Mouse (Mus musculus) ES-CJ7 (cell line): ENCODE data around the gene L3mbtl4.

Source experiments
- DNase-seq: peaks from one replicate; pipeline ENCODE4 v3.0.0; 2011; ENCODE audit warnings: low read depth, low spot score

Gene L3mbtl4

DNA sequence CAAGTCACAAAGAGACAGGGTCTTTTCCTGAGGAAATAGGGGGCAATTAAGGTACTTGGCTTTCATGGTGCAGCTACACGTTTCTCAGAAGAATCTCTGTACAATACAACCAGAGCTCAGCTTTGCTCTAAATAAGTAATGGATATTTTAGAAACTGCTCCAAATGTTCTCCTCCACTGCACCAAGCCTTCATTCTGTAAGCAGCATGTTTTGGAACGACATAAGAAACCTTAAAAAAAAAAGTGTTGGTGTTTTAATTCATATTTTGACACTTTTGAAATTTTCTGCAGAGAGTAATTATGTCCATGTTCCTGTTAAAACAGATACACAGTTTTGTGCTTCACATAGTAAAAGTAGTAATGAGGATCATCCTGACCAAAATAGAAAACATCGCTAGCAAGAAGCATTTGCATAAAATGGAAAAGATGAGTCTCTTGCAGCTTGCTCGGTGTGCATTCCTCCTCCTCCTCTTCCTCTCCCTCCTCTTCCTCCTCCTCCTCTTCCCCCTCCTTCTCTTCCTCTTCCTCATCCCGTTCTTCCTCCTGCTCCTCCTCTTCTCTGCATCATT is 369.0 kb downstream of the L3mbtl4 start:
- no peak for DNase-seq

- no peak for DNase-seq
These were observed 392.9 kb downstream of the L3mbtl4 start for GRCm38 (mm10) chr17:68666528-68666927.

GRCm38 (mm10) chr17:68672088-68672504 is 398.5 kb downstream of the L3mbtl4 start:
- DNase-seq = no peak

DNA sequence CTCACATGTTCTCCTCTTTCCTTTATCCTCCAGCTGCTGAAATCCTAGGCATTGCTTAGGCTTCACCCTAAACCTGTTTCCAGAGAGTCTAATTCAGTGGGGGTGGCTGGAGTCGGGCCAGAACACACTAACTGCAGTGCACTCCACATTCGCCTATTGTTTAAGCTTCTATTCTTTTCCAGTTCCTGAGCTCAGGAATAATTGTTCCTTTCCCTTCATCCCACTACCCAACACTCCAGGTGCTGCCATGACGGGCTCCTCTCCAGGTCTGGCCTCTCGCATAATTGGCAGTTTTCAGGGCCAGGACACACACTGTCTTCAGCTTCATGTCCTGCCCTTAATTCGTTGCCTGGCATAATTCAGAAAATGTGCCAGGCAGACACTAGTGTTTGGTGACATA is 437.1 kb downstream of the L3mbtl4 start:
- no peak for DNase-seq

DNA sequence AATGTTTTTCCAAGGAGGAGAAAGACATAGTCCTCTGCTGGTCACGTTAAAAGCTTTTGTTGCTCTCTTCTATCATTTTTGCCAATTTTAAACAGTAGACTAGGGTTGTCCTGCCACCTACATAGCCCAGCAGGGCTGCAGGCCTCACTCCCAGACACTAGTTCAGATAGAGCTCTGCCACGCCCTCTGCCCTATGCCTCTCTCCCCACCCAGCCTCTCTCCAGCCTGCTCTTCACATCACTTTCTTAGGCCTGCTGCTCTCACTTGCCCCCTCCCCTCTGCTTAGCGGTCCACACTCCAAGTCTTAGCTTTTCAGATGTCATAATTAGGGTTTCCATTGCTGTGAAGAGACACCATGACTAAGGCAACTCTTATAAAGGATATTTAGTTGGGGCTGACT is 437.8 kb downstream of the L3mbtl4 start:
- DNase-seq = no peak

GRCm38 (mm10) chr17:68748296-68748695 is 474.7 kb downstream of the L3mbtl4 start:
- no peak for DNase-seq

DNA sequence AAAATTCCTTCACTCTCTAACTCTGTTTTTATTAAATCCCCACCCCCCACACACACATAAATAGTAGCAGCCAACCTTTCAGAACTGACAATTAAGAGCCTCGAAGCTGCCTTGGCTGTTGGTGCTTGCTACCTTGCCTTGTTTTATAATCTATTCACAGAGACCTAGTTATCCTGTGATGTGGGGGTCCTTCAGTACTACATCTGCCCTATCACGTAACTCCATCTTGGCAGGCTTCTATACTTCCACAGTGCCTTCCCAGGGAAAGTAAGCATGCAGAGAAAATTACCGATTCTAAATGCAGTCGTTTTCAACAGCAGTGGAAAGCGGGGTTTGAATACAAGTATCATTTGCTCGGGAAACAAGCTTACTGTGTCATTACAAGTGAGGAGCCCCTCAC is 476.9 kb downstream of the L3mbtl4 start:
- DNase-seq = no peak

GRCm38 (mm10) chr17:68753112-68753511 is 479.5 kb downstream of the L3mbtl4 start:
- no peak for DNase-seq

GRCm38 (mm10) chr17:68754789-68755188 is 481.2 kb downstream of the L3mbtl4 start:
- no peak for DNase-seq

DNA sequence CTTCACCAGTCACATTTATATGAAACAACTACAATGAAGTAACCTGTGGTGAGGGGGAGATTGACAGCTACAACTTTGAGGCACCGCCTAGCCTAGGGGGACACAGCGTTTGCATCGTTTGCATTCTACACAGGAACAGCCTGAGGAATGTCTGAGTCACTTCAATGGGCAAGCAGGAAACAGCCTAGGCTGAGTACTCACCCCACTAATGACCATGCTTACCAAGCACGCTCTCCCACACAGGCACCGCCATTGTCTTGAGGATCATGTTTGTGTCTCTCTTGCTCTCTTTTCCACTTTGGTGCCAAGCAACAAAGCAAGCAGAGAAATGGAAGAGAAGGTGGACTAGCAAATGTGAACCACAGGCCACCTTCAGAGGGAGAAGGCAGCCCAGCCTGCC is 484.8 kb downstream of the L3mbtl4 start:
- DNase-seq = no peak

DNA sequence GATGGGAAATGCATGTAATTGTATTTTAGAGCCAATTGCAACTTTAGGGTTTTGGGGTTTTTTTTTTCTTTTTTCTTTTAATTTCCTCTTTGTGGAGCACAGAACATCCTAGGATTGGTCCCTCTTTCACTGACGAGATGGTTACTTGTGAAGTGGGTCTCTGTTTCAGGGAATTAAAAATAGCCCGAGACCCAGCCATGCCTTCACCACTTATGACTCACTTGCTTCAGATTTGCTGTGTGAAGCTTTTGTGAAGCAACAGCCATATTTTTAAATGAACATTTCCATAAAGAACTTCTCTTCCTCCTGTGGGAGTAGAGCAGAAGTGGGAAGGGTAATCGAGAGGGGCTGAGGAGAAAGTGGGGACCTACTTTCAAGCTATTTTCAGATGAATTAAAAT is 485.3 kb downstream of the L3mbtl4 start:
- no peak for DNase-seq

- no peak for DNase-seq
These were observed 486.4 kb downstream of the L3mbtl4 start for GRCm38 (mm10) chr17:68759978-68760377.

DNA sequence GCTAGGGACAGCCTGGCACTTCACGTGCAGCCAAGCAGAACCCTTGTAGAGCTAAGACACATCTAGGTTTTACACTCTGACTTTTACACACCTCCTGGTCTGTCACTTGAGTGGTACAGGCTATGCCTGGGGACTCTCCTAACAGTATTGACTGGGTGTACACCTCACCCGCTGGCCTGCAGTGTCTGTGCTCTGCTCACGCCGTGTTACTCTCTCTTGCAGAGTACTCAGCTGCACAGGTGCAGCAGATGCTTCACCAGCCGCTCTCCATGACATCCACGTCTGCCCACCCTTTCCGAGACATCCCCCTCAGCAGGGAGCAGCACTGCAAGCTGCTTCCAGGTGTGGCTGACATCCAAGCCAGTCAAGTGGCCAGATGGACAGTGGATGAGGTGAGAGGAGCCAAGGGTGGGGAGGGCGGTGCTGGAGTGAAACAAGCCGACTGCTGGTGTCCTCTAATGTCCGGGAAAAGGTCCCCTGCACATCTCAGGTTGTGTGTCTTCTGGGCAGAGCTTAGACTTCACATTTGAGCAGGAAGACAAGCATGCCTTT is 490.8 kb downstream of the L3mbtl4 start:
- no peak for DNase-seq

DNA sequence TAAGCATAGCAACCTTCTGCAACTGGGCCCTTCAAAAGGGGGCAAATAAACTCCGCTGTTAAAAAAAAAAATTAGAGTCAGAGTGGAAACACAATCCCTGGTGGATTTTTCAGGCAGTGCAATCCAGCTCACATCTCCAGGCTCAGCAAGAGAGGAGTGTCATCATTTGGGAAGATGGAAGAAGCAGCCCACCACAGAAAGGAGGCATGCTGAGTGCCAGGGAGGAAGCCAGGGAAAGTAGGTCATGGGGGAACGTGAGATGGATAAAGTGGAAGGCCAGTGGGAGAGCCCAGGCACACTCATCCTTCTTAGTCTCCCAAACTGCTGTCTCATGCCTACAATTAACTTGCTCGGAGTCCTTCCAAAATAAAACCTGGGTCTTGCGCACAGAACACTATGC is 496.0 kb downstream of the L3mbtl4 start:
- DNase-seq = no peak

GRCm38 (mm10) chr17:68771046-68771750 is 497.6 kb downstream of the L3mbtl4 start:
- no peak for DNase-seq

DNA sequence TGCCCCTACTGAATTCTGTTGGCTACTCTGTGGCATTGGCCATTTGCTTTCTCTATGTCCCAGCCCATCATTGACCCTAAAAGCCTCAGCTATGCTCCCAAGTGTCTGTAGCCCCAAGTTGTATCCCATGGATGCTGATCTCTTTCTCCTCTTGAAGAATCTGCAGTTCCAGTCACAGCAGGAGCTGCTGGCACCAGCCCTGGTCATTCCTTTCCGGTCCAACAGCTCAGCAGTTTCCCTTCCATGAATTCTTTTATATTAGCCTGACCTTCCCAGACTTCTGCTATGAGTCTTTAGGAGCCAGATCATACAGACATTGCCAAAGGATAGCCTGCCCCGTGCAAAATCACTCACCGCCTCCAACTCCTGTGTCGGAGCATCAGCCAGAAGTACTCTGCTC is 520.1 kb downstream of the L3mbtl4 start:
- DNase-seq = no peak

DNA sequence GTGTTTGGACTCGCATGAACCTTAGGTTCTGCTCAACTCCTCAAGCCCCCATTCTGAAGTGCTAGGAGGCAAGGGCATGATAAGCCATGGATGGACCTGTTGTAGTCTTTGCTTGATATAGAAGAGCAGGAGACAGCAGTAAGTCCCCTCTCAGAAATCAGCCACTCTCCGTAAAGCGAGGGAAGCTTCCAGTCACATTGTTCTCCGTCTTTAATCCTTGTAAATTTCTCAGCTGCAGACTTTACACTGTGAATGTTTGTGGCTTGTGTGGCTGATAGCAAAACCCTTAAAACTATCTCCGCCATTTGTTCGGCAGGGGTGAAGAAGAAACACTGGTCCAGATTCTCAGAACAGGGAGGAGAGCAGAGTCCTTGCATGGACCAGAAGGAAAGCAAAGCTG is 552.7 kb downstream of the L3mbtl4 start, which contains the start of gene Tmem200c:
Gene Tmem200c, plus strand, starts transcription at position 301 of the 400 bp plus-strand sequence.
- DNase-seq = no peak
